Mouse (Mus musculus): Measurements from ENCODE around the gene Inpp5b. TPM values are rescaled to one million over a fixed set of nuclear protein-coding genes. Genes with fewer than 3 reads are reported as not detected.
A peak's percentile ranks its signal among the peaks of the same experiment; 100 is the strongest.

Inpp5b gene
- polyA plus RNA-seq, 1 experiment from 2014 or later, result 28.2 TPM

DNA sequence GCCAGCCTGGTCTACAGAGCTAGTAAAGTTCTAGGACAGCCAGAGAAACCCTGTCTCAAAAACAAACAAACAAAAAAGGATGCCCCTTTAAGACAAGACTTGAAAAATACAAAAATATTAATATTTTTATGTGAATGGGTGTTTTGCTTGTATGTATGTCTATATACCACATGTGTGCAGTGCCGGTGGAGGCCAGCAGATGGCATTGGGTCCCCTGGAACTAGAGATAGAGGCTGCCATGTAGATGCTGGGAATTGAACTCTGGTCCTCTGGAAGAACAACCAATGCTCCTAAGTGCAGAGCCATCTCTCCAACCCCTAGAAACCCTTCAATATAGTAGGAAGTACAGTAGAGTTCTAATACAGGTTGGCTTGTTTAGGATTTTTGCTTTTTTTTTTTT, 99.3 kb downstream of the Inpp5b start:
- Histone ChIP-seq H3K27me3 (ENCODE audit: control insufficient read depth, insufficient read depth, low read length) (no peaks in the 10 kb centered on the region), H3K4me3 (ENCODE audit: low read depth, low read length) (no peak overlapping the region), H3K9me3 (ENCODE audit: control insufficient read depth, low read length) (no peaks in the 10 kb centered on the region; the same call in 1 of the 2 replicates), H3K4me2 (no peak overlapping the region), H3K9ac (ENCODE audit: low read length) (no peak overlapping the region), H3K4me1 (ENCODE audit: control insufficient read depth, insufficient read depth, low read length) (no peaks in the 10 kb centered on the region), H3K27ac (ENCODE audit: low read depth, low read length) (no peak overlapping the region), H3K36me3 (ENCODE audit: control insufficient read depth, insufficient read depth, low read length) (peaks cover 12% of the 10 kb centered on the region)
- DNase-seq (ENCODE audit: low spot score, missing footprints) (no peak), ATAC-seq (ENCODE audit: low FRiP score) (no peak)
- WGBS, result 97% methylated on average over 1 of the region's 1 CpGs

DNA sequence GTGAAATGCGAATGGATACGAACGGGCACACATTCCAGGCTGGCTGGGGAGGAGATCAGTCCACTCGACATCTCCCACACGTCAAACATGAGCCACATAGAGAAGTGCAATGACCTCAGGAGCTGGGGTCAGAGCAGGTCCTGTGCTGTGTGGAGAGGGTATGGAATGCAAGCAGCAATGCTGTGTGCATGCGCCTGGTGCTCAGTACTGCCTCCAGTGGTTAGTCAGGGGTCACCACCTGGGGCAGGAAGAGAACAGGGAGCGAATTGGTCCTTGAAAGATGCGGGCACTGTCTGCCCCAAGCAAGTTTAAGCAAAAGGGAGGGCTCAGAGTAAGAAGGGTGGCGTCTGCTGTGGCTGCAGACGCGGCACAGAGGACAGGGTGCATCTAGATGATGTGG, 101.8 kb downstream of the Inpp5b start:
- no peak overlapping the region for H3K4me2 ChIP-seq
- H3K9ac ChIP-seq (ENCODE audit: low read length), result no peak overlapping the region
- DNase-seq (ENCODE audit: low spot score, missing footprints) (peak; percentile 85), ATAC-seq (ENCODE audit: low FRiP score) (peak; percentile 62; the same call in 1 of the 2 replicates)
- H3K27ac ChIP-seq (ENCODE audit: low read depth, low read length), result no peak overlapping the region
- H3K27me3 ChIP-seq (ENCODE audit: control insufficient read depth, insufficient read depth, low read length), result no peaks in the 10 kb centered on the region
- 52% methylated on average over 11 of the region's 11 CpGs for WGBS
- no peaks in the 10 kb centered on the region; the same call in 1 of the 2 replicates for H3K9me3 ChIP-seq (ENCODE audit: control insufficient read depth, low read length)
- H3K36me3 ChIP-seq (ENCODE audit: control insufficient read depth, insufficient read depth, low read length), result peaks cover 8% of the 10 kb centered on the region
- H3K4me3 ChIP-seq (ENCODE audit: low read depth, low read length), result no peak overlapping the region
- no peaks in the 10 kb centered on the region; the same call in 1 of the 2 replicates for H3K4me1 ChIP-seq (ENCODE audit: control insufficient read depth, insufficient read depth, low read length)

DNA sequence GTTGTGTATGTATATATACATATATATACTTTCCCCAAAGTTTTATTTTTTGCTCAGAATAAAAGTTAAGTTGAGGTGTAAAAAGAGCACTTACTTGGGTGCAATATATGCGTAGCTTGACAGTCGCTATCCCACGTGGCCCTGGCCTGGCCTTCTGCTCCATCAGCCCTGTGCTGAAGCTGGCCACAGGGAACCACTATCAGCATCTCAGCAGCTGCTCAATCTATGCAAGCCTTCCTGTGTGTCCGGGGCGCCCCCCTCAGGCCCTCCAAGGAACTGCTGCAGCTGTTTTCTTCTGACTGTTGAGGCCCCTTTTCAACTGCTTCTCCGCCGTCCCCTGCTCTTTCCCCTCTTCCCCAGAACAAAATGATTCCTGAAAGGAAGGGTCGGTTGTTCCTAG, 105.9 kb downstream of the Inpp5b start:
- ATAC-seq (ENCODE audit: low FRiP score), result no peak
- Histone ChIP-seq H3K9ac (ENCODE audit: low read length) (no peak overlapping the region), H3K27me3 (ENCODE audit: control insufficient read depth, insufficient read depth, low read length) (no peaks in the 10 kb centered on the region), H3K4me2 (no peak overlapping the region), H3K27ac (ENCODE audit: low read depth, low read length) (no peak overlapping the region), H3K36me3 (ENCODE audit: control insufficient read depth, insufficient read depth, low read length) (0 out of 2 replicates have a peak, but pooled peaks cover 2% of the 10 kb centered on the region), H3K9me3 (ENCODE audit: control insufficient read depth, low read length) (no peaks in the 10 kb centered on the region), H3K4me3 (ENCODE audit: low read depth, low read length) (no peak overlapping the region), H3K4me1 (ENCODE audit: control insufficient read depth, insufficient read depth, low read length) (peaks cover 14% of the 10 kb centered on the region)
- 4% methylated on average over 8 of the region's 8 CpGs for WGBS
- peak; percentile 99 for DNase-seq (ENCODE audit: low spot score, missing footprints)

DNA sequence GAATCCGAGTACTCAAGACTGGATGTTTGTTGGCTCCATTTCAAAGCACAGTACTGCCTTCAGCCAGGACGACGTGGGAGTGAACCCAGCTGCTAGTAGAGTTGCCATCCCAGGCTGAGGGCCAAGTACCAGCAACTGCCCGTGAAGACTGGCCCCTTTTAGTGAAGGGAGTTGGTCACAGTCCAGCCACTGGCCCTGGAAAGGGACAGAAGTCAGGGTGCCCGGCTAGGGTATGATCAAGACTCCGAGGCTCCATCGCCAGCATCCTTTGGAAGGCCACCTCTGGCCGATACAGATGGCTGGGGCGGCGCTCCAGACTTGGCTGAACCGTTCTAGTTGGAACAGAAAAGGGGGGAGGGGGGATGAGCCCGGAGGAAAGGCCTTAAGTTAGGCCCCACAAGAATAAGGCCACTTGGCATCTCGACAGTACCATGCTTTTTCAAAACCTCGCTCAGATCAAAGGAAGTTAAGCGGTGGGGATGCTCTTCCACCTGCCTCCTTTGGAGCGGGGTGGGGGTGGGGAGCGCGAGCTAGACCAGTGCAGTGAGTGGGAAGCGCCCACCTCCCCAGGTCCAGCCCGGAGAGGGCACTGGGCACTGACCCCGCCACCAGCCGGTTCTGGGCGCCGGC, 108.1 kb downstream of the Inpp5b start:
- DNase-seq (ENCODE audit: low spot score, missing footprints) (no peak), ATAC-seq (ENCODE audit: low FRiP score) (peak; percentile 19)
- Histone ChIP-seq H3K4me3 (ENCODE audit: low read depth, low read length) (peak overlapping the region; percentile 99), H3K9me3 (ENCODE audit: control insufficient read depth, low read length) (no peaks in the 10 kb centered on the region), H3K27ac (ENCODE audit: low read depth, low read length) (peak overlapping the region; percentile 80), H3K36me3 (ENCODE audit: control insufficient read depth, insufficient read depth, low read length) (peaks cover 4% of the 10 kb centered on the region), H3K4me1 (ENCODE audit: control insufficient read depth, insufficient read depth, low read length) (peaks cover 15% of the 10 kb centered on the region), H3K9ac (ENCODE audit: low read length) (peak overlapping the region; percentile 63), H3K27me3 (ENCODE audit: control insufficient read depth, insufficient read depth, low read length) (no peaks in the 10 kb centered on the region), H3K4me2 (peak overlapping the region; percentile 55)
- 2% methylated on average over 24 of the region's 24 CpGs for WGBS

DNA sequence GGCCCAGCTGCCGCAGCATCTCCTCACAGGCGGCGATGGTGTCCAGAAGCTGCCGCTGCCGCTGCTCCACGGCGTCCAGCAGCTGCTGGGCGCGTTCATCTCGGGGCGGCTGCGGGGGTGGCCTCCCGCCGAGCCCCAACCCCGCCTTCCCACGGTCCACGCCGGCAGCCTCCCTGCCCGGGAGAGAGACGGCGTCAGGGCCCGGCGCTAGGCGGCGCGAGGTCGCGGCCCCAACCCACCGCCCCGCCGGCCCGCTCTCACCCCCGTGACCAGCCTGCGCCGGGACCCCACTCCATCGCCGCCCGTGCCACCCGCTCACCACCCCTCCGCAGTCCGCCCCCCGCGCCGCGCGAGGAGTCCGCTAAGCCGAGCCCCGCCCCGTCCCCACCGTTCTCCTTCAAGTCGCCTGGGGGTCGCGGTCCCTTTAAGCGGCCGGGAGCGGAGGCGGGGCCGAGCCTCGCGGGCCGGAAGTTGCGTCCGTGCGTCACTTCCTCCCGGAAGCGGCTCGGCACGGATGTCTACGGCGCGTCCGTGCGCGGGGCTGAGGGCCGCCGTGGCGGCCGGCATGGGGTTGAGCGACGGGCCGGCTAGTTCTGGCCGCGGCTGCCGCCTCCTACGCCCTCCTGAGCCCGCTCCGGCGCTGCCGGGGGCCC, 108.7 kb downstream of the Inpp5b start, which contains the start of gene Yrdc:
Yrdc (plus strand) TSS at position 419 of the 653 bp plus-strand sequence.
- H3K4me2 ChIP-seq, result peak within 1 kb of the TSS; percentile 55
- WGBS, result under 1% methylated on average over 55 of the region's 90 CpGs
- H3K9me3 ChIP-seq (ENCODE audit: control insufficient read depth, low read length), result no peaks in the 10 kb centered on the region
- peaks cover 7% of the 10 kb centered on the region for H3K36me3 ChIP-seq (ENCODE audit: control insufficient read depth, insufficient read depth, low read length)
- no peaks in the 10 kb centered on the region for H3K27me3 ChIP-seq (ENCODE audit: control insufficient read depth, insufficient read depth, low read length)
- H3K4me1 ChIP-seq (ENCODE audit: control insufficient read depth, insufficient read depth, low read length), result peaks cover 15% of the 10 kb centered on the region
- peak within 1 kb of the TSS; percentile 80 for H3K27ac ChIP-seq (ENCODE audit: low read depth, low read length)
- ATAC-seq (ENCODE audit: low FRiP score) (peak; percentile 93), DNase-seq (ENCODE audit: low spot score, missing footprints) (peak; percentile 99)
- peak within 1 kb of the TSS; percentile 99 for H3K4me3 ChIP-seq (ENCODE audit: low read depth, low read length)
- H3K9ac ChIP-seq (ENCODE audit: low read length), result peak within 1 kb of the TSS; percentile 63

MicroRNA genes within 50 kb of the gene (microRNA counts, 519-probe panel; counts per million panel counts)
- not detected for microRNA mmu-miR-697
- not detected for microRNA mmu-miR-698

Small RNA genes lying within 50 kb of the gene (microRNA-seq; reads per million reads assigned to microRNA genes)
- gene Gm24721 (not detected), gene Mir697 (not detected), gene Mir698 (not detected)

Other genes starting within 250 kb of the Inpp5b start
- 0.16 TPM in 1 of 2 replicates, not detected in the other for gene 3100002H09Rik, start 131.0 kb upstream of the Inpp5b start, polyA plus RNA-seq (2014; fragmentation: Nextera tagmentation; extraction: Ambion mirVana)
- gene Pou3f1, start 85.0 kb upstream of the Inpp5b start, polyA plus RNA-seq (2014; fragmentation: Nextera tagmentation; extraction: Ambion mirVana), result 19.2 and 20.5 TPM in 2 replicates
- gene Utp11, start 48.2 kb upstream of the Inpp5b start, polyA plus RNA-seq (2014; fragmentation: Nextera tagmentation; extraction: Ambion mirVana), result 66.2 and 75.4 TPM in 2 replicates
- 3.9 and 4.5 TPM in 2 replicates for gene Fhl3, start 41.1 kb upstream of the Inpp5b start, polyA plus RNA-seq (2014; fragmentation: Nextera tagmentation; extraction: Ambion mirVana)
- gene Sf3a3, start 27.1 kb upstream of the Inpp5b start, polyA plus RNA-seq (2014; fragmentation: Nextera tagmentation; extraction: Ambion mirVana), result 221 and 236 TPM in 2 replicates
- gene Mtf1, start 60.3 kb downstream of the Inpp5b start, polyA plus RNA-seq (2014; fragmentation: Nextera tagmentation; extraction: Ambion mirVana), result 12.9 and 16.7 TPM in 2 replicates
- gene Yrdc, start 108.8 kb downstream of the Inpp5b start, polyA plus RNA-seq (2014; fragmentation: Nextera tagmentation; extraction: Ambion mirVana), result 43.0 and 47.9 TPM in 2 replicates
- 52.7 and 60.0 TPM in 2 replicates for gene 1110065P20Rik, start 109.3 kb downstream of the Inpp5b start, polyA plus RNA-seq (2014; fragmentation: Nextera tagmentation; extraction: Ambion mirVana)
- gene Maneal, start 120.3 kb downstream of the Inpp5b start, polyA plus RNA-seq (2014; fragmentation: Nextera tagmentation; extraction: Ambion mirVana), result 10.2 and 11.5 TPM in 2 replicates
- 4.6 and 4.7 TPM in 2 replicates for gene Epha10, start 139.0 kb downstream of the Inpp5b start, polyA plus RNA-seq (2014; fragmentation: Nextera tagmentation; extraction: Ambion mirVana)
- 3.8 and 4.3 TPM in 2 replicates for gene 9930104L06Rik, start 195.2 kb downstream of the Inpp5b start, polyA plus RNA-seq (2014; fragmentation: Nextera tagmentation; extraction: Ambion mirVana)
- gene Cdca8, start 197.5 kb downstream of the Inpp5b start, polyA plus RNA-seq (2014; fragmentation: Nextera tagmentation; extraction: Ambion mirVana), result 244 and 248 TPM in 2 replicates
- 9.0 and 11.9 TPM in 2 replicates for gene Rspo1, start 244.6 kb downstream of the Inpp5b start, polyA plus RNA-seq (2014; fragmentation: Nextera tagmentation; extraction: Ambion mirVana)

All from midbrain, embryonic 11.5 days (tissue).